Mouse (Mus musculus): ENCODE measurements around the gene Ankrd44. TPM values are rescaled to one million over a fixed set of nuclear protein-coding genes. Genes with fewer than 3 reads are reported as not detected.
"Not testable (repeated sequence)": the region's sequence is repeated elsewhere in the genome, so short reads cannot be mapped to it uniquely, and the experiment has no call there.

Ankrd44 gene
- 20.9 and 23.4 TPM in 2 replicates for polyA plus RNA-seq (2016; fragmentation: Nextera tagmentation; extraction: Ambion mirVana)

DNA sequence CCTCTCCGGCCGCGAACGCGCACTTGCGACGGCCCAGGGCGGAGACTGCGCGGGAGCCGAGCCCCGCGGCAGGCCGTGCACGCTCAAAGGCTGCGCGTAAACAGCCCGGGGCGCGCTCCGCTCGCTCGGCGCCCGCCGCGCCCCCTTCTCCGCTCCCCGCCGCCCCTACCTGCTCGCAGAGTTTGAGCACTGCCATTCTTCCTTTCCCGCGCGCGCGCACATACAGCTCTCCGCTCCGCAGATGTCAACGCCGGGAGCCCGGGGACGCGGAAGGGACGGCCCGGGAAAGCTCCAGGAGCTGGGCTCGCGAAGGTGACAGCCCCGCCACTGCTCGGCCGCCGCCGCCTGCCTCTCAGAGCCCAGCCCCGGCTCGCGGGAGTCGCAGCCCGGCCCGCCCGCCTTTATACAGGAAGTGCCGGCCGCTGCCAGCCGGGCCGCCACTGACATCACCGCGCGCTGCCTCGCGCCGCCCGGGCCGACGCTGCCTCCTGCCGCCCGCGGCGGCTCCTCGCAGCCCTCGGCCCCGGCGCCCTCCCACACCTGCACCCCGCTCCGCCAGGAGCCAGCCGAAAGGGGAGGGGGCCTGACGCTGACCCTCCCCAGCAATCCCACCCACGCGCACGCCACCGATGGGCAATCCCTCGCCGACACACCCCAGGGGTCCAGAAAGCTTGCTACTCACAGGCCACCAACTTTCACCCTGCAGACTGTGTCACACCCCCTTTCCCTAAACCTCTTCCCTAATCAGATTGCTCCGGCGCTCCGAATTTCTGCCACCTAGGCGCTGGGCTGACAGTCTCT lies at the start of gene Ankrd44:
Gene Ankrd44, minus strand, starts transcription at position 417 of the 801 bp plus-strand sequence.
- peaks cover 15% of the 10 kb centered on the region; the same call in 1 of the 2 replicates for H3K4me1 ChIP-seq
- H3K4me3 ChIP-seq: peak within 1 kb of the TSS; percentile 82
- peak within 1 kb of the TSS; percentile 91 for H3K27ac ChIP-seq
- H3K9ac ChIP-seq: peak within 1 kb of the TSS; percentile 90
- H3K9me3 ChIP-seq (replicated peaks): no peaks in the 10 kb centered on the region
- WGBS: under 1% methylated on average over 92 of the region's 94 CpGs
- no peaks in the 10 kb centered on the region for H3K27me3 ChIP-seq
- peak within 1 kb of the TSS; percentile 88 for H3K4me2 ChIP-seq (replicated peaks)
- no peaks in the 10 kb centered on the region for H3K36me3 ChIP-seq
- peak; percentile 95 for ATAC-seq (ENCODE audit: low FRiP score)

- 75% methylated on average over 5 of the region's 5 CpGs for WGBS
- Histone ChIP-seq H3K27me3 (no peaks in the 10 kb centered on the region), H3K4me2 (replicated peaks) (no peak overlapping the region)
These were observed 45.7 kb upstream of the Ankrd44 start for GRCm38 (mm10) chr1:54971687-54972404.

DNA sequence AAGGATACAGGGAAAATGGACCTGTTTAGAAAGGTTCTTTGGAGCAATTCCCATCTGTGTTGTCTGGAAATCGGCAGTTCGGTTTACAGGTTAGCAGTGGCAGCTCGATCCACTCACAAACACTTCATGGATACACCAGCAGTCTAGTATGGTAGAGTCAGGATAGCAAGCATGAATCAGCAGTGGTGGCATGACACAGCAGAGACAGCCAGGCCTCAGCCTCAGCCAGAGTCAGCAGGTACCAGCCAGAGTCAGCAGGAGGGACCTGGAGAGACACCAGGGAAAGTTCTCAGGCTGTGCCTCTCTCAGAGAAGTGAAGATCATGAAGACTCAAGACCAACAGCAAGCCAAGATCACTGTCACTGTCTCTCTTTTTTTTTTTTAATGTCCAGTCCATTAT lies 40.7 kb upstream of the Ankrd44 start:
- Histone ChIP-seq H3K4me2 (replicated peaks) (no peak overlapping the region), H3K9ac (no peak overlapping the region), H3K36me3 (no peaks in the 10 kb centered on the region), H3K4me3 (no peak overlapping the region), H3K27me3 (no peaks in the 10 kb centered on the region), H3K27ac (no peak overlapping the region), H3K4me1 (no peaks in the 10 kb centered on the region), H3K9me3 (replicated peaks) (no peaks in the 10 kb centered on the region)
- WGBS: 97% methylated on average over 3 of the region's 3 CpGs
- no peak for ATAC-seq (ENCODE audit: low FRiP score)

More at GRCm38 (mm10) chr1:54971687-54972404, 45.7 kb upstream of the Ankrd44 start:
- Histone ChIP-seq H3K36me3 (no peaks in the 10 kb centered on the region), H3K9ac (no peak overlapping the region), H3K27ac (no peak overlapping the region), H3K4me1 (no peaks in the 10 kb centered on the region), H3K4me3 (no peak overlapping the region), H3K9me3 (replicated peaks) (no peaks in the 10 kb centered on the region)
- ATAC-seq (ENCODE audit: low FRiP score): no peak

DNA sequence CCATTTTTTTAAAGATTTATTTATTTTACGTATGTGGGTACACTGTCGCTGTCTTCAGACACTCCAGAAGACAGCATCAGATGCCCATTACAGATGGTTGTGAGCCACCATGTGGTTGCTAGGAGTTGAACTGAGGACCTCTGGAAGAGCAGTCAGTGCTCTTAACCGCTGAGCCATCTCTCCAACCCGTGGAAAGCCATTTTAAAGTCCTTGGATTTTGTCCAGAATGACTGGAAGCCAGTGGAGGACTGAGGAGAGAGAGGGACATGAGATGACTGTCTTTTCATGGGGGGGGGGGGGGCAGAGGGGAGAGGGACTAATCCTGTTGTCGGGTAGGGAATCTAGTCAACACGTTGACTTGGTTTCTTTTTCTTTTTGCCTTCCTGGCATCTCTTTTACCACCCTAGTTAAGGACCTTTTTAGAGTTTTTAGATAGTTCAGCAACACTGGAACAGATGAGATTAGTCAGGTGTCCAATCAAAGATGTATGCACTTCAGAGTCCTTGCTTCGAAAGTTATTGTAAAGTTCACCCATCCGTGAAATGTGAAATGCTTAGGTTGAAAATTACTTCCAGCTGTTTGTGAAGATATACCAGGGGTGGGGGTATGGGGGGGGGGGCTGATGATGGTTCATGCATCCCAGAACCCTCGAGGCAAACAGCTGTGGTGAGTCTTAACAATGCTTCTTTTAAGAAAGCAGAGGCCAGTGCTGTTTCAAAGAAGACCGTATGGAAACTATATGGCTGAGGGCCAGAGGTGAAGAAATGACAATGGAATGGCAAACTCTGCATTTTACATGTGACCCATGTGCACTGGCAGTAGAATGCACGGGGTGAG lies 39.2 kb upstream of the Ankrd44 start:
- Histone ChIP-seq H3K27me3 (no peaks in the 10 kb centered on the region), H3K36me3 (no peaks in the 10 kb centered on the region), H3K4me2 (replicated peaks) (no peak overlapping the region), H3K4me3 (no peak overlapping the region), H3K4me1 (no peaks in the 10 kb centered on the region), H3K9ac (no peak overlapping the region), H3K27ac (no peak overlapping the region), H3K9me3 (replicated peaks) (no peaks in the 10 kb centered on the region)
- no peak for ATAC-seq (ENCODE audit: low FRiP score)
- WGBS: 66% methylated on average over 11 of the region's 11 CpGs

DNA sequence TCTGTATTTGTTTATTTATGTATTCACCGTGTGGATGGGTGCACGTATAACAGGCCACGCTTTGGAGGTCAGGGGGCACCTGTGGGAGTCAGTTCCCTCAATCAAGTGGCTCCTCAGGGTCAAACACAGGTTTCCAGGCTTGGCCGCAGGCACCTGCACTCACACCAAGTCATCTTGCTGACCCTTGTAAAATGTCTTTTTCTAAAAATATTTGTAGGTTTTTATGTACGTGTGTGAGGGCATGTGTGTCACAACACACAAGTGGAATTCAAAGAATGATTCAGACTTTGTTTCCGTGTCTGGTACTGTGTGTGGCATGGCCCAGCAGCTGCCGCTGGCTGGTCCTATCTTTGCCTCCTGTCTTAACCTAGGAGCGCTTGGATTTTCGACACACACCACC lies 35.5 kb upstream of the Ankrd44 start:
- Histone ChIP-seq H3K9me3 (replicated peaks) (no peaks in the 10 kb centered on the region), H3K4me2 (replicated peaks) (no peak overlapping the region), H3K36me3 (no peaks in the 10 kb centered on the region), H3K9ac (no peak overlapping the region), H3K4me3 (no peak overlapping the region), H3K27me3 (no peaks in the 10 kb centered on the region), H3K4me1 (no peaks in the 10 kb centered on the region), H3K27ac (no peak overlapping the region)
- WGBS: 82% methylated on average over 9 of the region's 9 CpGs
- no peak for ATAC-seq (ENCODE audit: low FRiP score)

DNA sequence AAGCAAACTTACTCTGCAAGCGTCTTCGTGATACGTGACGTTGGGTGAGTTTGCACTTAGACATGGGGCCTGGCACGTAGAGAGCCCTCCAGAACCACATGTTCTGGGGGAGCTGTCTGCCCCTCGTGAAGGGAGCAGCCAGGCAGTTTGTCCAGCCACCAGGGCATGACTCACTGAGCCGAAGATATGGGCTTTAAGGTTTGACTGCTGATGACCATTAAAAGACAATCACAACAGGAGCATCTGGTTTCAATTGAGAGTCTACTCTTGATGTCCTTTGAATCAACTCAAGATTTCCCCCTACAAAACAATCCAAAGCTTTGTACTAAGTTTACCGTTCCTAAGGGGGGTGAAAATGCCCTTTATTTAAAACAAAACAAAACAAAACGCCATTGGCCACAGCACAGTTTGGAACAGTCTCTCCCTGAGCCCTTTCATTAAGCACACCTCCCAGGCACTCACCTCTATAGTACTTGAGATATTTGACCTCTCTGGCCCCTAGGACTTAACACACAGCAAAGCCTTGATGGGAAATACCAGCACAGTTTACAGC lies 34.5 kb upstream of the Ankrd44 start:
- Histone ChIP-seq H3K9me3 (replicated peaks) (no peaks in the 10 kb centered on the region), H3K4me2 (replicated peaks) (no peak overlapping the region), H3K4me3 (no peak overlapping the region), H3K4me1 (no peaks in the 10 kb centered on the region), H3K9ac (no peak overlapping the region), H3K36me3 (no peaks in the 10 kb centered on the region), H3K27me3 (no peaks in the 10 kb centered on the region), H3K27ac (no peak overlapping the region)
- ATAC-seq (ENCODE audit: low FRiP score): no peak
- 65% methylated on average over 9 of the region's 9 CpGs for WGBS

DNA sequence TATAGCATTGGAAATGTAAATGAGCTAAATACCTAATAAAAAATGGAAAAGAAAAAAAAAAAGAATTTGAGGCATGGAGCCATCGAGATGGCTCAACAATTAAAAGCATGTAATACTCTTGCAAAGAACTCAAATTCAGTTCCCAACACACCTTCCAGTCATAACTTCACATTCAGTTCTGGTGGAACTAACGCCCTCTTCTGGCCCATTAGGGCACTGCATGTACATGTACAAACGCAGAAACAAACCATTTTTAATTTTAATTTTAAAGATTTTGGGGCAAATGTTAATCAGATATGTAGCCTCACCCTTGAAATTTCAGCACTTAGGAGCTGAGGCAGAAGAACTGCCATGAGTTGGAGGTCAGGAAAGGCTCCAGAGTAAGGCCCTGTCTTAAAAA lies 32.3 kb upstream of the Ankrd44 start:
- H3K27me3 ChIP-seq: no peaks in the 10 kb centered on the region
- no peak for ATAC-seq (ENCODE audit: low FRiP score)
- 77% methylated on average over 3 of the region's 3 CpGs for WGBS
- H3K9ac ChIP-seq: no peak overlapping the region
- no peaks in the 10 kb centered on the region for H3K9me3 ChIP-seq (replicated peaks)
- H3K4me1 ChIP-seq: no peaks in the 10 kb centered on the region
- H3K4me2 ChIP-seq (replicated peaks): no peak overlapping the region
- no peaks in the 10 kb centered on the region for H3K36me3 ChIP-seq
- H3K4me3 ChIP-seq: no peak overlapping the region
- H3K27ac ChIP-seq: no peak overlapping the region

DNA sequence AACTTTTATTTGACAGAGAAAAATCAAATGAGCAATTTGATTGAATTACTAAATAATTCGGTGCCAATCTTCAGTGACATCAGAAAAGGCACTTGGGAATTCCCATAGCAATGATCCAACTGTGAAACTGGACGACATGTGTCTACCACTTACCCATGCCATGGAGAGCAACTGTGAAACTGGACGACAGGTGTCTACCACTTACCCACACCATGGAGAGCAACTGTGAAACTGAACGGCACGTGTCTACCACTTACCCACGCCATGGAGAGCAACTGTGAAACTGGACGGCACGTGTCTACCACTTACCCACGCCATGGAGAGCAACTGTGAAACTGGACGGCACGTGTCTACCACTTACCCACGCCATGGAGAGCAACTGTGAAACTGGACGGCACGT lies 30.8 kb upstream of the Ankrd44 start:
- H3K4me3 ChIP-seq; H3K27me3 ChIP-seq; H3K9me3 ChIP-seq (replicated peaks); H3K36me3 ChIP-seq; ATAC-seq (ENCODE audit: low FRiP score); H3K4me1 ChIP-seq; H3K27ac ChIP-seq; H3K9ac ChIP-seq; H3K4me2 ChIP-seq (replicated peaks): not testable (repeated sequence)
- WGBS: 91% methylated on average over 14 of the region's 14 CpGs

DNA sequence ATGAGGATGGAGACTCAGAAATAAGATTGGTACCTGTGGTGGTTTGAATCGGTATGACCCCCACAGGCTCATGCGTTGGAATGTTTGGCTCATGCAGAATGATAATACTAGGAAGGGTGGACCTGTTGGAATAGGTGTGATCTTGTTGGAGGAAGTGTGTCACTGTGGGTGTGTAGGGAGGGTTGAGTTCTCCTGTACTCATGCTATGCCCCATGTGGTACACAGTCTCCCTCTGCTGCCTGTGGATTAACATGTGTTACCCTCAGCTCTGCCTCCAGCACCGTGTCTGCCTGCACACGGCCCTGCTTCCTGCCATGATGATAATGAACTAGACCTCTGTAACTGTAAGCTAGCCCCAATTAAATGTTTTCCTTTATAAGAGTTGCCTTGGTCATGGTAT lies 28.7 kb upstream of the Ankrd44 start:
- Histone ChIP-seq H3K4me3 (no peak overlapping the region), H3K4me2 (replicated peaks) (no peak overlapping the region), H3K9ac (no peak overlapping the region), H3K27me3 (no peaks in the 10 kb centered on the region), H3K36me3 (no peaks in the 10 kb centered on the region), H3K9me3 (replicated peaks) (no peaks in the 10 kb centered on the region), H3K27ac (no peak overlapping the region), H3K4me1 (no peaks in the 10 kb centered on the region)
- 88% methylated on average over 4 of the region's 4 CpGs for WGBS
- ATAC-seq (ENCODE audit: low FRiP score): no peak

- WGBS: 84% methylated on average over 3 of the region's 3 CpGs
- H3K27ac ChIP-seq: no peak overlapping the region
These were observed 18.5 kb upstream of the Ankrd44 start for GRCm38 (mm10) chr1:54944648-54945047.

GRCm38 (mm10) chr1:54935466-54935865 lies 9.3 kb upstream of the Ankrd44 start:
- H3K9ac ChIP-seq: no peak overlapping the region
- H3K9me3 ChIP-seq (replicated peaks): no peaks in the 10 kb centered on the region
- no peak overlapping the region for H3K4me3 ChIP-seq
- no peak overlapping the region for H3K4me2 ChIP-seq (replicated peaks)
- H3K27me3 ChIP-seq: no peaks in the 10 kb centered on the region
- 85% methylated on average over 3 of the region's 3 CpGs for WGBS
- no peaks in the 10 kb centered on the region for H3K4me1 ChIP-seq
- no peaks in the 10 kb centered on the region for H3K36me3 ChIP-seq
- ATAC-seq (ENCODE audit: low FRiP score): no peak
- H3K27ac ChIP-seq: no peak overlapping the region

More at GRCm38 (mm10) chr1:54944648-54945047, 18.5 kb upstream of the Ankrd44 start:
- H3K4me2 ChIP-seq (replicated peaks): no peak overlapping the region
- no peaks in the 10 kb centered on the region for H3K4me1 ChIP-seq
- no peak overlapping the region for H3K9ac ChIP-seq
- H3K36me3 ChIP-seq: no peaks in the 10 kb centered on the region
- no peaks in the 10 kb centered on the region for H3K9me3 ChIP-seq (replicated peaks)
- H3K4me3 ChIP-seq: no peak overlapping the region
- H3K27me3 ChIP-seq: no peaks in the 10 kb centered on the region
- no peak for ATAC-seq (ENCODE audit: low FRiP score)

GRCm38 (mm10) chr1:54934911-54935310 lies 8.7 kb upstream of the Ankrd44 start:
- no peak overlapping the region for H3K27ac ChIP-seq
- H3K4me2 ChIP-seq (replicated peaks): no peak overlapping the region
- H3K36me3 ChIP-seq: no peaks in the 10 kb centered on the region
- H3K4me3 ChIP-seq: no peak overlapping the region
- H3K9ac ChIP-seq: no peak overlapping the region
- no peaks in the 10 kb centered on the region for H3K4me1 ChIP-seq
- ATAC-seq (ENCODE audit: low FRiP score): no peak
- H3K9me3 ChIP-seq (replicated peaks): no peaks in the 10 kb centered on the region
- H3K27me3 ChIP-seq: no peaks in the 10 kb centered on the region
- WGBS: 69% methylated on average over 2 of the region's 2 CpGs
